Mouse (Mus musculus): ENCODE results near the gene Med21. TPM values are rescaled to one million over a fixed set of nuclear protein-coding genes. Genes with fewer than 3 reads are reported as not detected.

Med21 gene
- polyA plus RNA-seq, 1 experiment from 2014 or later = 117 TPM

DNA sequence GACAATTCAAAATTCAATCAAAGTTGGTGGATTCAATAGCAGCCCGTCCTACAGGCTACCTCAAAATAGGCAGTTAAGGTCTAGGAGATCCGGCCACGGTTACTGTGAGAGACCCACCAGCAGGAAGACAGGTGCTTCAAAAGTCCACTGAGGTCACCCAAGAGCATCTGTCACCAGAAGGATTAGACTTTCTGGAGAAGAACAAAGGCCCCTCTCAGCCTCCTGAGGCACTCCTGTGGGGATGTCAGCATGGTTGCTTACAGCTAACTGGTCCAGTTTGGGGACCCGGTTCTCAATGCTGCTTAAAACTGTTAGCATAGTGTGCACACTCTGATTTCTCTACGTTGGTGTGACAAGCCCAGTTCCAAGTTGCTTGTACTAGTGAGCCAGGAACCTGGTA lies 29.8 kb downstream of the Med21 start:
- H3K4me2 ChIP-seq (ENCODE audit: low read length) = no peak overlapping the region
- H3K4me1 ChIP-seq (ENCODE audit: control insufficient read depth, insufficient read depth, low read depth, low read length) = no peaks in the 10 kb centered on the region
- ATAC-seq = no peak
- no peak overlapping the region for H3K4me3 ChIP-seq (ENCODE audit: low read length)
- no peak overlapping the region for H3K9ac ChIP-seq (ENCODE audit: low read depth, low read length)
- 0 out of 2 replicates have a peak, but pooled peaks cover 4% of the 10 kb centered on the region for H3K9me3 ChIP-seq (ENCODE audit: control insufficient read depth, low read length)
- WGBS = 67% methylated on average over 5 of the region's 5 CpGs
- H3K36me3 ChIP-seq (ENCODE audit: control insufficient read depth, insufficient read depth, low read length) = no peaks in the 10 kb centered on the region
- H3K27ac ChIP-seq (ENCODE audit: low read depth, low read length) = no peak overlapping the region
- no peaks in the 10 kb centered on the region for H3K27me3 ChIP-seq (replicated peaks; ENCODE audit: control insufficient read depth, insufficient read depth, low read length)

DNA sequence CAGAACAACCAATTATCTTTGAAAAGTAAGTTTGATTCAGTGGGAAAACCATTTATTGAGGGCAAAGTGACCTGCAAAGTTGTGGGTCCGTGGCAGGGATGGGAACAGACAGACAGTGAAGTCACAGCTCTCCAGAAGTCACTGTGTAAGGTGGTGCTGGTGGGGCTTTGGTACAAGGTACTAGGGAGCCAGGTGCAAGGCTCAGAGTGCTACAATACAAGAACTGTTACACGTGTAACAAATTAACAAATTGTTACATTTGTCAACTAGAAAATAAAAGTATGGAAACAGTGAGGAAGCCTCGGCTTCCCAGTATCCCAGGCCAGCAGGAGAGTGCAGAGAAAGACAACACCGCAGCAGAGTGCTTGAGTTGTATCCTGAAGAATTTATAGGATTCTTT lies 31.3 kb downstream of the Med21 start:
- H3K4me3 ChIP-seq (ENCODE audit: low read length) = no peak overlapping the region
- no peak overlapping the region for H3K27ac ChIP-seq (ENCODE audit: low read depth, low read length)
- H3K4me2 ChIP-seq (ENCODE audit: low read length) = no peak overlapping the region
- ATAC-seq = no peak
- H3K4me1 ChIP-seq (ENCODE audit: control insufficient read depth, insufficient read depth, low read depth, low read length) = no peaks in the 10 kb centered on the region
- no peak overlapping the region for H3K9ac ChIP-seq (ENCODE audit: low read depth, low read length)
- no peaks in the 10 kb centered on the region for H3K27me3 ChIP-seq (replicated peaks; ENCODE audit: control insufficient read depth, insufficient read depth, low read length)
- WGBS = 84% methylated on average over 4 of the region's 4 CpGs
- 0 out of 2 replicates have a peak, but pooled peaks cover 4% of the 10 kb centered on the region for H3K9me3 ChIP-seq (ENCODE audit: control insufficient read depth, low read length)
- no peaks in the 10 kb centered on the region for H3K36me3 ChIP-seq (ENCODE audit: control insufficient read depth, insufficient read depth, low read length)

DNA sequence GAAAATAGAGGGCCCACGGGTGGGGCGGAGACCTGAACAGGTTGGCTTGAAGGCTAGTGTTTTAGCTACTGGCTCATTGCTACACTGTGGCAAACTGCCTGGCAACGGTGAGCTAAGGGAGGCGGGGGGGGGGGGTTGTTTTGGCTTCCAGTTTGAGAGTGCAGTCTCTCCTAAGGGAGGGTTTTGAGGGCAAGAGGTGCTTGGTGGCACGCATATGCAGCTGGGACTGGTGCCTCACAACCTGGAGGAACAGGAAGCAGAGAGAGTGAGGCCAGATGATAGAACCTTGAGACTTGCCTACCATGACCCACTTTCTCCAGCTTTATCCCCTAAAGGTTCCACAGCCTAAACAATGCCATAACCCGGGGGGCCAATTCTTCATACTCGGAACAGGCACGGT lies 32.1 kb downstream of the Med21 start:
- Histone ChIP-seq H3K27ac (ENCODE audit: low read depth, low read length) (no peak overlapping the region), H3K4me2 (ENCODE audit: low read length) (no peak overlapping the region), H3K4me3 (ENCODE audit: low read length) (no peak overlapping the region), H3K4me1 (ENCODE audit: control insufficient read depth, insufficient read depth, low read depth, low read length) (no peaks in the 10 kb centered on the region), H3K9me3 (ENCODE audit: control insufficient read depth, low read length) (0 out of 2 replicates have a peak, but pooled peaks cover 4% of the 10 kb centered on the region), H3K36me3 (ENCODE audit: control insufficient read depth, insufficient read depth, low read length) (no peaks in the 10 kb centered on the region), H3K9ac (ENCODE audit: low read depth, low read length) (no peak overlapping the region), H3K27me3 (replicated peaks; ENCODE audit: control insufficient read depth, insufficient read depth, low read length) (no peaks in the 10 kb centered on the region)
- no peak for ATAC-seq
- 89% methylated on average over 8 of the region's 8 CpGs for WGBS

- no peak for ATAC-seq
- Histone ChIP-seq H3K4me3 (ENCODE audit: low read length) (no peak overlapping the region), H3K4me2 (ENCODE audit: low read length) (no peak overlapping the region), H3K27me3 (replicated peaks; ENCODE audit: control insufficient read depth, insufficient read depth, low read length) (no peaks in the 10 kb centered on the region), H3K9me3 (ENCODE audit: control insufficient read depth, low read length) (peaks cover 7% of the 10 kb centered on the region), H3K9ac (ENCODE audit: low read depth, low read length) (no peak overlapping the region), H3K4me1 (ENCODE audit: control insufficient read depth, insufficient read depth, low read depth, low read length) (no peaks in the 10 kb centered on the region), H3K36me3 (ENCODE audit: control insufficient read depth, insufficient read depth, low read length) (no peaks in the 10 kb centered on the region), H3K27ac (ENCODE audit: low read depth, low read length) (no peak overlapping the region)
- 80% methylated on average over 4 of the region's 4 CpGs for WGBS
Measured at GRCm38 (mm10) chr6:146674881-146675536, 32.7 kb downstream of the Med21 start.

- 84% methylated on average over 10 of the region's 10 CpGs for WGBS
- ATAC-seq = no peak
- Histone ChIP-seq H3K36me3 (ENCODE audit: control insufficient read depth, insufficient read depth, low read length) (no peaks in the 10 kb centered on the region), H3K9ac (ENCODE audit: low read depth, low read length) (no peak overlapping the region), H3K4me1 (ENCODE audit: control insufficient read depth, insufficient read depth, low read depth, low read length) (no peaks in the 10 kb centered on the region), H3K4me3 (ENCODE audit: low read length) (no peak overlapping the region), H3K9me3 (ENCODE audit: control insufficient read depth, low read length) (peaks cover 4% of the 10 kb centered on the region), H3K27ac (ENCODE audit: low read depth, low read length) (no peak overlapping the region), H3K4me2 (ENCODE audit: low read length) (no peak overlapping the region), H3K27me3 (replicated peaks; ENCODE audit: control insufficient read depth, insufficient read depth, low read length) (no peaks in the 10 kb centered on the region)
Measured at GRCm38 (mm10) chr6:146676904-146677303, 34.6 kb downstream of the Med21 start.

- no peak for ATAC-seq
- Histone ChIP-seq H3K9ac (ENCODE audit: low read depth, low read length) (no peak overlapping the region), H3K4me1 (ENCODE audit: control insufficient read depth, insufficient read depth, low read depth, low read length) (no peaks in the 10 kb centered on the region), H3K9me3 (ENCODE audit: control insufficient read depth, low read length) (peaks cover 4% of the 10 kb centered on the region), H3K27me3 (replicated peaks; ENCODE audit: control insufficient read depth, insufficient read depth, low read length) (no peaks in the 10 kb centered on the region), H3K27ac (ENCODE audit: low read depth, low read length) (no peak overlapping the region), H3K36me3 (ENCODE audit: control insufficient read depth, insufficient read depth, low read length) (no peaks in the 10 kb centered on the region), H3K4me3 (ENCODE audit: low read length) (no peak overlapping the region), H3K4me2 (ENCODE audit: low read length) (no peak overlapping the region)
- 82% methylated on average over 10 of the region's 10 CpGs for WGBS
Measured at GRCm38 (mm10) chr6:146678136-146679070, 36.1 kb downstream of the Med21 start.

DNA sequence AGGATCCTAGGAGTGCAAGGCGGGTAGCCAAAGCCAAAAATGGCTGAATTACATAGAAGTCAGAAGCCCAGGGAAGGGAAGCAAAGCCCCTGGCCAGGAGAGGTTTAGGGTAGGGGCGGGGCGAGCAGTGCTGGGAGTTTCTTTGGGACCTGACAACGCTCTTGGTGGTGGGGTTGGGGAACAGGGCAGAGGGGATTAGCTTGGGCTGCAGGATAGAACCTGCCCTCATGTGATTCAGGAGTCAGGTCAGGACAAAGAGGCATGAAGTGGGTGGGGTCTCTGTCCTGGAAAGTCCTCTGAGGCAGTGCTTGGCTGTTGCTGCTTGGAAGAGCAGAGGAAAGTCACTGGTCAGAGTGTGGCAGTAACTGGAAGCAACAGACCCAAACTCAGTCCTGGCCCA lies 41.5 kb downstream of the Med21 start:
- ATAC-seq = no peak
- H3K4me2 ChIP-seq (ENCODE audit: low read length) = no peak overlapping the region
- WGBS = 81% methylated on average over 4 of the region's 4 CpGs
- no peaks in the 10 kb centered on the region for H3K36me3 ChIP-seq (ENCODE audit: control insufficient read depth, insufficient read depth, low read length)
- no peaks in the 10 kb centered on the region for H3K4me1 ChIP-seq (ENCODE audit: control insufficient read depth, insufficient read depth, low read depth, low read length)
- no peak overlapping the region for H3K27ac ChIP-seq (ENCODE audit: low read depth, low read length)
- H3K9me3 ChIP-seq (ENCODE audit: control insufficient read depth, low read length) = peaks cover 4% of the 10 kb centered on the region
- H3K4me3 ChIP-seq (ENCODE audit: low read length) = no peak overlapping the region
- no peaks in the 10 kb centered on the region for H3K27me3 ChIP-seq (replicated peaks; ENCODE audit: control insufficient read depth, insufficient read depth, low read length)
- no peak overlapping the region for H3K9ac ChIP-seq (ENCODE audit: low read depth, low read length)

DNA sequence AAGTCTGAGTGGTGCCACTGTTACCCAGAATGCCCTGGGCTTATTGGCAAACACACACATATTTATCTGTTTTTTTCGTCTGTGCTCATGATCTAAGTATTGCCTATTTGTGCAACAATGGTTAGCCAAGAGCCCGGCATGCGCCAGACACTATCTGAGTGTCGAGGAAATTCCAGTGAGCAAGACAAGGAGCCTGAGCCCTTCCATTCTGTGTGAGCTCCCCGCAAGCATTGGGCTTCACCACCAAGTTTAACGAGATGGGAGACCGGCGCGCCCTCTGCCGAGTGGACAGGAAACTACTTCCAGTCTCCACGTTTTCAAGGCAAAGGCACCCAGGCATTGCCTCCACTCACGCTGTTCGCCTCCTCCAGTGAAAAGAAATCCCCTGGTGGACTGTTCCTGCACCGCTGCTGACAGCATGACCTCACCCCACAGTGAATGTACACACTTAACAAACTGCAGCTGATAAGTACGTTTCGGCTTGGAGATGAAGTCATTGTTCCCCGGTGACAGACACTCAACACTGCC lies 43.5 kb downstream of the Med21 start:
- Histone ChIP-seq H3K4me1 (ENCODE audit: control insufficient read depth, insufficient read depth, low read depth, low read length) (no peaks in the 10 kb centered on the region), H3K4me3 (ENCODE audit: low read length) (no peak overlapping the region), H3K4me2 (ENCODE audit: low read length) (no peak overlapping the region), H3K9ac (ENCODE audit: low read depth, low read length) (no peak overlapping the region), H3K27ac (ENCODE audit: low read depth, low read length) (no peak overlapping the region), H3K27me3 (replicated peaks; ENCODE audit: control insufficient read depth, insufficient read depth, low read length) (no peaks in the 10 kb centered on the region), H3K36me3 (ENCODE audit: control insufficient read depth, insufficient read depth, low read length) (no peaks in the 10 kb centered on the region), H3K9me3 (ENCODE audit: control insufficient read depth, low read length) (no peaks in the 10 kb centered on the region)
- no peak for ATAC-seq
- WGBS = 82% methylated on average over 17 of the region's 17 CpGs
